Mouse (Mus musculus) forebrain, embryonic 15.5 days (tissue): Measurements from ENCODE around the gene Misp. TPM values are rescaled to one million over a fixed set of nuclear protein-coding genes. Genes with fewer than 3 reads are reported as not detected.

ENCODE experiments used
- ATAC-seq: fragments of 200-750 bp; cut with Nextera tagmentation; replicated peaks from 2 replicates; pipeline ENCODE4 v1.8.0; 2017; ENCODE audit warnings: mild to moderate bottlenecking, moderate TSS enrichment, moderate library complexity
- H3K27ac ChIP-seq: fragments of 300-500 bp; sonication (generic); replicated peaks from 2 replicates; pipeline ENCODE4 v1.5.1; 2015; ENCODE audit warnings: mild to moderate bottlenecking, inconsistent platforms
- H3K27me3 ChIP-seq: fragments of 300-500 bp; sonication (generic); 2 replicates; pipeline ENCODE4 v1.6.1; 2015; ENCODE audit warnings: inconsistent platforms
- H3K36me3 ChIP-seq: fragments of 300-500 bp; sonication (generic); 2 replicates; pipeline ENCODE4 v1.6.1; 2015; ENCODE audit warnings: mild to moderate bottlenecking, inconsistent platforms
- H3K4me1 ChIP-seq: fragments of 300-500 bp; sonication (generic); 2 replicates; pipeline ENCODE4 v1.6.1; 2015; ENCODE audit warnings: inconsistent platforms
- H3K4me2 ChIP-seq: fragments of 300-500 bp; sonication (generic); replicated peaks from 2 replicates; pipeline ENCODE4 v1.6.1; 2015; ENCODE audit warnings: mild to moderate bottlenecking, inconsistent platforms
- H3K4me3 ChIP-seq: fragments of 300-500 bp; sonication (generic); 2 replicates; pipeline ENCODE4 v1.5.1; 2015; ENCODE audit warnings: mild to moderate bottlenecking, inconsistent platforms
- H3K9ac ChIP-seq: fragments of 300-500 bp; sonication (generic); replicated peaks from 2 replicates; pipeline ENCODE4 v1.6.1; 2015; ENCODE audit warnings: mild to moderate bottlenecking, inconsistent platforms
- H3K9me3 ChIP-seq: fragments of 300-500 bp; sonication (generic); 2 replicates; pipeline ENCODE4 v1.6.1; 2016; ENCODE audit warnings: inconsistent platforms
- WGBS: fragments of 180-500 bp; shearing (Covaris S2); methylation state at CpG from one replicate; pipeline ENCODE4 v1.1.7; 2015; ENCODE audit warnings: mixed read lengths; 5-methylcytosine and 5-hydroxymethylcytosine counted together
- polyA plus RNA-seq: library from polyadenylated mRNA; unstranded; fragments of >200 nt; fragmentation: Nextera tagmentation; extraction: Ambion mirVana; gene quantifications from 2 replicates; pipeline ENCODE4 v1.2.1, GENCODE M21; 2015

The Misp gene
- polyA plus RNA-seq, 1 experiment from 2014 or later = 0.66 TPM

DNA sequence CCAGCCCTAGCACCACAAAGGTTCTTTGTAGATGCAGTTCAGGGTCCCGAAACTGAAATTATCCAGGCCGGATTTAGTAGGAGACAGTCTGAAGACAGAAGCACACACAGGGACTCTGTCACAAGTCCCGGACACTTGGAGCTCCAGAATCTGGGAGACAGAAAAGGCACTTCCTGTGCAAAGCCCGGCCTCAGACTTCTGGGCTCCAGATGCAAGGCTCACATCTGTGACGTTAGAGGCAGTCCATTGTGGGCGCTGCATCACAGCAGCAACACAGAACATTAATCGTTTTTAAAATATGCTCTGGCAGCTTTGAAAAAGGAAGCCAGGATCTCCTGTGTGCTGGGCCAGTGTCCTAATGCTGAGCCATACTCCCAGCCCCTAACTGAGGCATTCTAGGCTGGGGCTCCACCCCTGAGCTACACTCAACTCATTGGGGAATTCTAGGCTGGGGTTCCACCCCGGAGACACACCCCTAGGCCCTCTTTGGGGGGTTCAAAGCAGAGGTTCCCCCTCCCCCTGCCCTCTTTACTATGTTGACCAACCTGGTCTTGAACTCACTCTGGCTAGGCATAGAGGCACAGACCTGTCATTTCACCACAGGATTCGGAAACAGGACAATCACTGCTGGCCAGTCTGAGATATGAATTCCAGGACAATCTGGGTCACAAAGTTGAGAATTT, 31.5 kb downstream of the Misp start:
- H3K27me3 ChIP-seq = no peaks in the 10 kb centered on the region
- H3K4me3 ChIP-seq = peak overlapping the region; percentile 99; the same call in 1 of the 2 replicates
- H3K9me3 ChIP-seq = no peaks in the 10 kb centered on the region
- H3K27ac ChIP-seq = peak overlapping the region; percentile 100
- 50% methylated on average over 9 of the region's 9 CpGs for WGBS
- H3K9ac ChIP-seq = peak overlapping the region; percentile 82
- no peaks in the 10 kb centered on the region for H3K36me3 ChIP-seq
- ATAC-seq = no peak
- H3K4me2 ChIP-seq = peak overlapping the region; percentile 91
- H3K4me1 ChIP-seq = peaks cover 49% of the 10 kb centered on the region

DNA sequence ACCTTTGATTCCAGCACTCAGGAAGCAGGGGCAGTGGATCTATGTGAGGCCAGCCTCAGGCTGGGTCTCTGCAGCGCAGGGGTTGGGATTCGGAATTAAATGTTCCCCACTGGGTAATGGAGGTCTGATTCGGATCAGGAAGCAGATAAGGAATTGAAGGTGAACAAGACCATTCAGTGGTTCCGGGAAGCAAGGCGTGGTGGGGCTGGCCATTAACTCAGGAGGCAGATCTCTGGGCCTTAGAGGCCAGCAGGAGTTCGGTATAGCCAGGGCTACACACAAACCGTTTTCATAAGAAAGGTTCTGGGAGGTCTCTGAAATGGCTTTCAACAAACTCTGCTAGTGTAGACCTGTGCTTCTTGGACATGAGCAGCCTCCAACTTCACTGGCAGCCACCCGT, 32.0 kb downstream of the Misp start:
- H3K9me3 ChIP-seq = no peaks in the 10 kb centered on the region
- no peaks in the 10 kb centered on the region for H3K27me3 ChIP-seq
- no peaks in the 10 kb centered on the region for H3K36me3 ChIP-seq
- ATAC-seq = no peak
- H3K9ac ChIP-seq = peak overlapping the region; percentile 82
- peak overlapping the region; percentile 91 for H3K4me2 ChIP-seq
- H3K27ac ChIP-seq = peak overlapping the region; percentile 100
- WGBS = 18% methylated on average over 8 of the region's 8 CpGs
- H3K4me1 ChIP-seq = peaks cover 55% of the 10 kb centered on the region
- H3K4me3 ChIP-seq = peak overlapping the region; percentile 99

- Histone ChIP-seq H3K36me3 (no peaks in the 10 kb centered on the region), H3K4me1 (peaks cover 60% of the 10 kb centered on the region), H3K27me3 (no peaks in the 10 kb centered on the region), H3K27ac (peak overlapping the region; percentile 100), H3K4me2 (peak overlapping the region; percentile 91), H3K9me3 (no peaks in the 10 kb centered on the region), H3K9ac (peak overlapping the region; percentile 82), H3K4me3 (peak overlapping the region; percentile 99)
- ATAC-seq = peak; percentile 21
- 0% methylated on average over 15 of the region's 15 CpGs for WGBS
Measured at GRCm38 (mm10) chr10:79853392-79853791, 32.6 kb downstream of the Misp start.

DNA sequence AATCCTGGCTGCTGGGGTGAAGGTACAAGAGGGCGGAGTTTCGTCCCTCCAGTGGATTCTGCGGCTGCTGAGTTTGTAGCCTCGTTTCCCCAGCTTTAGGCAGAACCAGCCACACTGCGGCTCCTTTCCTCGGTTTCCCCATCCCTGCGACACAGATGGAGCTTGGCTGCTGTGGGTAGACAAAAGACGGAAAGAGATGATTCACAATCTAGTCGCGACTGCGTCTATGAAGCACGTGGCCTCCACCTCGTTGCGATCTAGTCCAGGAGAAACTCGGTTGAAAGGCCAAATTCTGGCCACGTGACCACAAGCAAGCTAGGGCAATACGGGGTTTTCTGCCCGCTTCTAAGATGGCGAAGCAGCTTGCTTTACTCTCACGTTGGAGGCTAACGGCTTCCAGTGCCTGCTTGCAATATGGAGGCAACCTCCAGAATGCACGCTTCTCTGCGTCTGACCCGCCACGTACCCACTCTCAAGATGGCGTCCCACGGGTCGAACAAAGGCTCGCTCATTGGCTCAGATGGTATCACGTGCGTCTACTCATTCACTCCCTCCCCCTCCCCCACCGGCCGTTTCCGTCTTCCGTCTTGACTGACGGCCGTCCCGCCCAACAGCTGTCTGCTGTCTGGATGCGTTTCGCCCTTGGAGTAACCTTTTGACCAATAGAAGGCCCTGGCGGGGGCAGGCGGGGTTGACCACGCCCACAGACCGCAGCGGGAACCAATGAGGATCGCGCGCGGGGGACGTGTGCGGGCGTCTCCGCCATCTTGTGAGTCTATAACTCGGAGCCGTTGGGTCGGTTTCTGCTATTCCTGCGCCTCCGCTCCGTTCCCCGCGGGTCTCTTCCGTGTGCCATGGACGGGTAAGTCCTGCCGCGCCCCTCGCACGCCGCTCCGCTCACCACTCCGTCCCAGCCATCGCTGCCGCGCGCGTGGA, 33.3 kb downstream of the Misp start, which contains the start of gene Ptbp1:
Gene Ptbp1 (plus strand): TSS at position 568 of the 936 bp plus-strand sequence.
- Histone ChIP-seq H3K36me3 (peaks cover 5% of the 10 kb centered on the region), H3K9ac (peak within 1 kb of the TSS; percentile 98), H3K4me3 (peak within 1 kb of the TSS; percentile 99), H3K27ac (peak within 1 kb of the TSS; percentile 100), H3K9me3 (no peaks in the 10 kb centered on the region), H3K4me2 (peak within 1 kb of the TSS; percentile 91), H3K27me3 (no peaks in the 10 kb centered on the region), H3K4me1 (peaks cover 68% of the 10 kb centered on the region)
- under 1% methylated on average over 75 of the region's 75 CpGs for WGBS
- ATAC-seq = peak; percentile 94

DNA sequence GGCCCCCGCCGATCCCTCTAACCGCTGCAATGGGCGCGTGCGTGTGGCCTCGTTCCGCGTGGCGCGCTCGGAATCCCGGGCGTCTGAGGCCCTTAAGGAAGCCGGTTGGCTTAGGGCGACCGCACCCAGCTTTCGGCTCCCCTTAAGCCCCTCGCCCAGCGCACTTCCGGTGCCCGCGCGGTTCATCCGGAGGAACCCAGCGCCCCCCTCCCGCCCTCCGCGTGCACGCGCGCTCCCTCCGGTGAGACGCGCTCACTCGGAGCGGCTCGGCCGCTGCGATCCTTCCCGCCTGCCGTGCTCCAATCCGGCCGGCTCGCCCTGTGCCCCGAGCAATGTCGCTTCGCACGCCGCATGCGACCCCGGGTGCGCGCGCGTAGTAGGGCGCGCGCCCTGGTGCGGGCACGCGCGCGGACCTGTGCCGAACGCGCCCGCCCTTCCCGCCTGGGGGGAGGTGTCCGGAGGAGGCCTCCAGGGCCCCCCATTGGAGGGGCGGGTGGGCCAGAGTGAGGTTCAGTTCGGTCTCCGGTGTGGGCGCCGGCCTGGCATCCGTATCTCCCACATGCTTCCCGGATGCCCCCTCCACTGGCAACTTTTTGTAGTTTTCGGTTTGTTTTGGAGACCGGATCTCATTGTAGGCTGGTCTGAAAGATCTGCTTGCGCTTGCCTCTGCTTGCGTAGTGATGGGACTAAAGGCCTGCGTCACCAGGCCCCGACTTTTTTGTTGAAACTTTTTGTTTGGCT, 34.2 kb downstream of the Misp start:
- Histone ChIP-seq H3K27me3 (no peaks in the 10 kb centered on the region), H3K4me2 (peak overlapping the region; percentile 91), H3K27ac (peak overlapping the region; percentile 100), H3K9me3 (no peaks in the 10 kb centered on the region), H3K36me3 (peaks cover 13% of the 10 kb centered on the region), H3K4me3 (peak overlapping the region; percentile 99), H3K9ac (peak overlapping the region; percentile 98), H3K4me1 (peaks cover 75% of the 10 kb centered on the region)
- under 1% methylated on average over 81 of the region's 83 CpGs for WGBS
- peak; percentile 36 for ATAC-seq

DNA sequence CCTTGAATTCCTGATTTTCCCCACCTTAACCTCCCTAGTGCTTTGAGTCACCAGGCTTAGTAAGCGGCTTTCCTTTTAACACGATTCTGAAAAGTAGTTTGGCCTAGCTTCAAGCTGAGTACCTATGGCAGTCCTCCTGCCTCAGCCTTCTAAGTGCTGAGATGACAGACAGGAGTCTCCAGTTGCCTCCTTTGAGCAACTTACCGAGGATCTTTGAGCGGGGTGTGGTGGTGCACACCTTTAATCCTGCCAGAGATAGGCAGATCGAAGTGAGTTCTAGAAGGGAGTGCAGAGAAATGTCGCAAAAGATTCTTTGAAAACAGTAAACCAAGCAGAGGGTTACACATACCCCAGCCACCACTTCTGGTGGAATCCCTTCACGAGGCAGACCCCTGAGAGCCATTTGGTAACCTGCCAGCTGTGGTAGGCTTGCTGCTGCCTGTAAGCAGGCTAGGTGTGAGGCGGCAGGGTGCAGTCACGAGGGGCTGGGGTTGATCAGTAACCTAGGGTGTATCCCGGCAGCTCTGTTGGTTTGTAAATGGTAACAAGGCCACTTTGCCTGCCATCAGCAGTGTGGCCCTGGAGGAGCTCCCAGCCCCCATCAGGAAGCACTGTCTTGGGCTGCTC, 34.9 kb downstream of the Misp start:
- peak overlapping the region; percentile 100 for H3K27ac ChIP-seq
- peaks cover 75% of the 10 kb centered on the region for H3K4me1 ChIP-seq
- ATAC-seq = no peak
- H3K9ac ChIP-seq = peak overlapping the region; percentile 98
- peak overlapping the region; percentile 91 for H3K4me2 ChIP-seq
- no peaks in the 10 kb centered on the region for H3K27me3 ChIP-seq
- 3% methylated on average over 10 of the region's 10 CpGs for WGBS
- H3K4me3 ChIP-seq = peak overlapping the region; percentile 99
- peaks cover 20% of the 10 kb centered on the region for H3K36me3 ChIP-seq
- H3K9me3 ChIP-seq = no peaks in the 10 kb centered on the region

DNA sequence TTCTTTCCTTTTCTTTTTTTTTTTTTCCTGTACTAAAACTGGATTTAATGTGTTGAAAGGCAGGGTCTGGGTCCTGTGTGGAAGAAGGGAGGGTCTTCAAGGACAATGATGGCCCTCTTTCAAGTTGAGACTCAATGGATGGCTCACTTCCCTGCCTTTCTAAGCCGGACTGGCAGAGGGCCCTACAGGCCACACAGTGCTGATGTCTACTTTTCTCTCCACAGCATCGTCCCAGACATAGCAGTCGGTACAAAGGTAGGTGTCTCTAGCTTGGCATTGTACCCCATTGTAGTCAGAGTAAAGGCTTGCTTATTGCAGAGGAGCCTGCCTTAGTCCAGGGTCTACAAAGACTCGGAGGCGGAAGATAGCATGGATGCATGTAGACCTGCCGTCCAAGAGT, 35.5 kb downstream of the Misp start:
- ATAC-seq = no peak
- WGBS = 31% methylated on average over 6 of the region's 6 CpGs
- Histone ChIP-seq H3K27me3 (no peaks in the 10 kb centered on the region), H3K4me3 (peak overlapping the region; percentile 99), H3K9me3 (no peaks in the 10 kb centered on the region), H3K36me3 (peaks cover 26% of the 10 kb centered on the region), H3K4me1 (peaks cover 72% of the 10 kb centered on the region), H3K4me2 (peak overlapping the region; percentile 91), H3K9ac (peak overlapping the region; percentile 98), H3K27ac (peak overlapping the region; percentile 100)

DNA sequence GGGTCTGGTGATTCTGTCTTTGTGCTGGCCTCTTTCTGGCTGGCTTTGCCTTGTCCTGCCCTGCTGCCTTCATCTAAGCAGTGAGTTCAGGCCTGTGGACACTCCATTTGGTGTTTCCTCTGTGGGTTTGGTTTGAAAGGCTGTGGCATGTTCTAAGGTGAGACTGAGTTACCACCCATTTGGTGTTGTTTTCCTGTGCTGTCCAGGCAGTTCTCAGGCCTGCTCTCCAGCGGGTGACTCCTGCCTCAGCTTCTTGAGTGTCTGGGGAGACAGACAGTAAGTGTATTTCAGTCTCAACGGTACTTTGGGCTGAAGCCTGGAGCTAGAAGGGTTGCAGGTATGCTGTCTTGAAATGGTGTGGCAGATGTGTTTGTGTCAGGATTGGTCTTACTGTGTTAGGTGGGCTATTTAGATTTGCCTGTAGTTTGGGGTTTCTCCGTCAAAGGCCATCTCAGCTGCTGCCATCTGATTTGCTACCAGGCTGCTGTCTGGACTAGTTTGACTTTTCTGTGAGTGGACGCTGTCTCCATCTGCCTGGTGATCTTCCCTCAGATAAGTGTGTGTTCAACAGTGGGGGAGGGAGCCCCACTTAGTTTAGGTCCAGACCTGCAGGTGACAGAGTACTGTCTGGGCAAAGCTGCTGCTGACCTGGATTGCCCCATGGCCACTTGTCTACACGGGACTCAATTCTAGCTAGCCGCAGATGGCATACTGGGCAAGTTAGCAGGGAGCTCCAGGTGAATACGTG, 36.1 kb downstream of the Misp start:
- no peaks in the 10 kb centered on the region for H3K27me3 ChIP-seq
- H3K9me3 ChIP-seq = no peaks in the 10 kb centered on the region
- peak overlapping the region; percentile 91 for H3K4me2 ChIP-seq
- 44% methylated on average over 7 of the region's 7 CpGs for WGBS
- peak overlapping the region; percentile 100 for H3K27ac ChIP-seq
- H3K36me3 ChIP-seq = peaks cover 32% of the 10 kb centered on the region
- no peak for ATAC-seq
- peak overlapping the region; percentile 98 for H3K9ac ChIP-seq
- H3K4me1 ChIP-seq = peaks cover 66% of the 10 kb centered on the region
- peak overlapping the region; percentile 99 for H3K4me3 ChIP-seq

DNA sequence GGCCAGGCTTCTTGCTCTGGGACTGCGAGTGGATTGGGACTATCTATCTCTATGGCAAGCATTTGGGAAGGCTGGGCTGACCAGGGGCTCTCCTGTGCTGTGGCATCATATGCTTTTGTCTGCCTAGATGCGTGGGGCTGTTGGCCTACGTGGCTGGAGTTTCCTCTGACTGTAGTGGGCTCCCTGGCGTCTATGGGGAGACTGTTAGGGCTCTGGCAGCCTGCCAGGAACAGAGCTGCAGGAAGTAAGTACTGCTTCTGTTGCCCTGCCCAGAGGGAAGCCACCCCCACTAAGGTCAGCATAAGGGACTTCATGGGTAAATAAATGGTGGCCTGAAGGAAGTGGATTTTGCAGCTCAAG, 36.6 kb downstream of the Misp start:
- Histone ChIP-seq H3K27ac (peak overlapping the region; percentile 100), H3K36me3 (peaks cover 38% of the 10 kb centered on the region), H3K4me3 (peak overlapping the region; percentile 99), H3K4me1 (peaks cover 61% of the 10 kb centered on the region), H3K9ac (peak overlapping the region; percentile 98), H3K27me3 (no peaks in the 10 kb centered on the region), H3K4me2 (peak overlapping the region; percentile 91), H3K9me3 (no peaks in the 10 kb centered on the region)
- WGBS = 16% methylated on average over 4 of the region's 4 CpGs
- ATAC-seq = no peak

DNA sequence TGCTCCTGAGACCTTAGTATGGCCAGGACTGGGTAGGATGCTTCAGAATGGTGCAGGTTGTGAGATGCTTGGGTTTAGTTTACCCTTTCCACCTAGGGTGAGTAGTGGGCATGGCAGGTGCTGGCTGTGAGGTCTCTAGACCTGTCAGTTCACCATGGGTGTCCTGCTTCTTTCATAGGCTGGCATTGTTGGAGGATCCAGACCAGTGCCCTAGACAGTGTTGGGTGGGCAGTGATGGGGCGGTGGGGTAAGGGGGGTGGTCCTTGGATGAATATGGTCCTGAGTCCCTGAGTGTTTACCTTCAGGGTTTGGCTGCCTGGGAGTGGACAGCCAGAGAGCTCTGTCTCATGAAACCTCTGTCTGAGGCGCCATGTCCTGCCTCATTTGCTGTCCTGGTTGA, 37.1 kb downstream of the Misp start:
- Histone ChIP-seq H3K36me3 (peaks cover 43% of the 10 kb centered on the region), H3K4me2 (peak overlapping the region; percentile 91), H3K27ac (peak overlapping the region; percentile 100), H3K4me1 (peaks cover 56% of the 10 kb centered on the region), H3K4me3 (peak overlapping the region; percentile 99), H3K27me3 (no peaks in the 10 kb centered on the region), H3K9ac (peak overlapping the region; percentile 98), H3K9me3 (no peaks in the 10 kb centered on the region)
- 67% methylated on average over 2 of the region's 2 CpGs for whole genome bisulfite sequencing
- no peak for ATAC-seq
